Mouse (Mus musculus): ENCODE measurements around the gene Prkch.
A peak's percentile ranks its signal among the peaks of the same experiment; 100 is the strongest.

GRCm38 (mm10) chr12:73537499-73538138 is 47.0 kb upstream of the Prkch start:
- peak; percentile 18; the same call in 1 of the 2 replicates for TF ChIP-seq CTCF (conservative IDR thresholded peaks at IDR 0.05; ENCODE audit: low read length)
- no peak for TF ChIP-seq POU5F1 (IDR thresholded peaks at IDR 0.05; ENCODE audit: borderline replicate concordance, low read length)
- TF ChIP-seq NANOG (IDR thresholded peaks at IDR 0.05; ENCODE audit: borderline replicate concordance, low read length), result no peak

Measured in E14TG2a.4 (cell line).